Mouse (Mus musculus): ENCODE results near the gene Cox7c.
"Not testable (repeated sequence)": the region's sequence is repeated elsewhere in the genome, so short reads cannot be mapped to it uniquely, and the experiment has no call there.

The Cox7c gene

DNA sequence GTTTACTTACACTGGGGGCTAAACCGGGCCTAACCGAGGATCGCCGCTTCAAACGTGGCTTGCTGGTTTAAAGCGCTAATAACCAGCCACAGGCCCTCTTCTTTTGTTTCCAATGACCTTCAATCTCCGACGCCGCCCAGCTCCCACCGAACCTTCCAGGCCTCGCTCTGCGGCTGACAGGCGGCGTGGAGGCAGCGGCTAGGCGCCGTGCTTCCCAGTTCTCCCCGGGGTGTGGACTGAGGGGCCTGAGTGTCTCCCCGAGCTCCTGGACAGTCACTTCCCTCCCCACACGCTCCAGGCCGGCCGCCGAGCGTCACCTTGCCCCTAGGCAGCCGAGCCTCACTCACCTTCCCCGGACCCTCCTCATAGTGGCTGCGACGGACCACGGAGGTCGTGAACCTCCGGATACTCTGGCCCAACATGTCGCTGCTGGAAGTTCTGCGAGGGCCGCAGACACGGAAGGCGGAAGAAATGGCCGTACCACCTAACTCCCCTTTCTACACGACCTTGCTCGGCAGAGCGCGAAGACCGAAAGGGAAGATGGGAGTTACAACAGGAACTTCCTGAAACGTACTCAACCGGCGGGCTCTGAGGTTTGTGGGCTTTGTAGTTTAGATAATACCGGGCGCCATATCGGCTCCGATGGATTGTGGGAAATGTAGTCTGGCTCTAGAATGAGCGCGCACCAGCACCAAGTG is at the start of gene Cox7c:
Cox7c (minus strand) TSS at position 651 of the 698 bp plus-strand sequence.
- peak; percentile 84 for DNase-seq

DNA sequence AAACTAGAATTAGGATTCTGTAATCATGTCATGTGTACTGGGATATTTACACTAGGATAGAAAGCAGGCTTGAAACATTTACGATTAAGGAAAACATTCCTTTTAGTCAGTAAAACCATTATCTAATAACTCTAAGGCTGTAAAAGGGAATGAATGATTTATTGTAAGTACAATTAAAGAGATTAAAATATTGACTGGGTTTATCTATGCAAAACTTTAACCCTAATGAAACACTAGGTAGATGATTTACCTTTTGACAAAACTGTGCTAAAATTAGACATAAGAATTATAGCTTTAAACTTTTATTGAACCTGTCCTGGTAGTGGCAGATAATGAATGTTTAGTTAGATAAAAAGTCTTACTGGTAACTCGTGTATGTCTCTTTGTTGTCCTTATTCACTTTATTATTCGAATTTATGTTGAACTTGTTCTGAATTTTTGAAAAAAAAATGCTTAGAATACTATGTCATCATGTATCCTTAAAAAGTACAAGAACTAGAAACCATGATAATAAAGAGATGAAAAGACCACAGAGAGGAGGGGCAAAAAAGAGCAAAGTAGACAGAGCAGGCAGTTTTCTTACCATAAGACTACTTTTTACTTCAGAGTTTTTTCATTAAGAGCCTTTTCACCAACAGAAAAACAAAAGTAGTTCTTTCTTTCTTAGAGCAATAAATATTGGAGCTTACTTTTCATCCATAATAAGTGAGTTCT is 21.5 kb upstream of the Cox7c start:
- DNase-seq = no peak

DNA sequence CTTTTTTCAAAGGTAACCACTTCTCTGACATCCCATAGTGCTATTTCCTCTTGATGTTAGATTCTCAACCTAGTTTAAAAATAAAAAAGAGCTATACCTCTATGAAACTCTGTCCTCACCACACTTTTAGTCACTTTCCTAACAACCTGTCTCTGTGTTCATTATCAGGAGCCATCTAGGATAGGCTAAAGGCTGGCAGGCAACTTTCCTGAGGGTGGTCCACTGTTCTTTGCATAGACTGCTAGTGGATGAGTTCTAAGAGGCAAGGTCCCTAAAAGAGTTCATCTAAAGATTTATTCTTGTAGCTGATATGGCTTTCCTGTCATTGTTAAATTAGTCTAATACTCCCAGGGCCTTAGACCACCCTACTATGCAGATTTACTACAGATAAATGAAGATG is 20.8 kb upstream of the Cox7c start:
- no peak for DNase-seq

DNA sequence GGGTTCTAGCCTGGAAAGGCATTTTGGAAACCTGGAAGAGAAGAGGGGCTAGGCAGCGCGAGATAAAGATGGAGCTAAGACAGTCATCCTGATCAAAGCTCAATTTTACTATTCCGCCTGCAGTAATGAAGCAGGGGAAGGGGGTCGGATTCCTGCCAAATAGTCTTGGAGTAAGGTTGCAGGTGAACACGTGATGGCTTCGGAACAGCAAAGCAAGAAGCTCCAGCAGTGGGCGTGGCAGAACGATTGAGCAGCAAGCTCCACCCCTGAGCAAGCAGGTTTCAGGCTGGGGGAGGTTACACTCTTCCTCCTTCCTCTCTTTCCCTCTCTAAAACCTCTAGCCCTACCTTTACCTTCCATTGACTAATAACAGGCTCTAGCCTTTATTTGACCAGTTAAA is 7.4 kb upstream of the Cox7c start:
- not testable (repeated sequence) for DNase-seq

DNA sequence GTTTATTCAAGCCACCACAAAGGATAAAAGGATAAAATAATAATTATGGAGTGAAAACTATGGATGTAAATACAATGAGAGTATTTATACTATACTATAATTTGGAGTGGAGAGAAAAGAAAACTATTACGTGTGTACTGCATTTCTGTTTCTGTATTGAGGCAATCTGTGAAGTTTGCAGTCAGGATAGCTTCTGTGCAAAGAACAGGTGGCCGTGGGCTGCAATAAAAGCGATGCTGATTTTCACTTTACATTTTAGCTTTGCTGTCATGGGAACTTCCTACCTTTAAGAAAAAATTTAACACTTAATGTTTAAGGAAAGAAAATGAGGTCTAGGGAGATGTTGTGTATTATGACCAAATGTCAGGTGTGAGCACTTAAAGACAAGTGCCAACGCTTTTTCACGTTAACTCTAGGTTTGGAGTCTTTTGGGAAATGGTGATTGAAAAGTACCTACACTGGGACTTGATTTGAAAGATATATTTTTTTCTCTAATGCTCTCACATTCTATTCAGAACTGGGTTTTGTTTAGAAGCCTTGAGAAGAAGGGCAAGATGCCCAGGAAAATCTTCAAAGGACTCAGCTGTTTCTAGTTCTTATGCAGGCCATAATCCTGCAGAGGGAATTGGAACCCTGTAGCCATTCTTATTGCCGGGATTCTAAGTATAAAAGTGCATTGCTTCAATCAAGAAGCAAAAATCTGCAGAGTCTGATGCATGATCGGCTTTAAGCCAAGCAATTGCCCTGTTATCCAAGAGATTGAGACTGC is 41.6 kb downstream of the Cox7c start:
- DNase-seq = no peak

Measured in cerebellum, adult 8-10 months (tissue).